Mouse (Mus musculus): ENCODE measurements around the gene Lhfpl1. TPM values are rescaled to one million over a fixed set of nuclear protein-coding genes. Genes with fewer than 3 reads are reported as not detected.

Gene Lhfpl1
- 0.43 TPM for polyA plus RNA-seq (2014; fragmentation: Illumina TruSeq; extraction: RNeasy Lipid Tissue Mini Kit (QIAGEN cat#74804); ENCODE audit: low read depth, low replicate concordance)

DNA sequence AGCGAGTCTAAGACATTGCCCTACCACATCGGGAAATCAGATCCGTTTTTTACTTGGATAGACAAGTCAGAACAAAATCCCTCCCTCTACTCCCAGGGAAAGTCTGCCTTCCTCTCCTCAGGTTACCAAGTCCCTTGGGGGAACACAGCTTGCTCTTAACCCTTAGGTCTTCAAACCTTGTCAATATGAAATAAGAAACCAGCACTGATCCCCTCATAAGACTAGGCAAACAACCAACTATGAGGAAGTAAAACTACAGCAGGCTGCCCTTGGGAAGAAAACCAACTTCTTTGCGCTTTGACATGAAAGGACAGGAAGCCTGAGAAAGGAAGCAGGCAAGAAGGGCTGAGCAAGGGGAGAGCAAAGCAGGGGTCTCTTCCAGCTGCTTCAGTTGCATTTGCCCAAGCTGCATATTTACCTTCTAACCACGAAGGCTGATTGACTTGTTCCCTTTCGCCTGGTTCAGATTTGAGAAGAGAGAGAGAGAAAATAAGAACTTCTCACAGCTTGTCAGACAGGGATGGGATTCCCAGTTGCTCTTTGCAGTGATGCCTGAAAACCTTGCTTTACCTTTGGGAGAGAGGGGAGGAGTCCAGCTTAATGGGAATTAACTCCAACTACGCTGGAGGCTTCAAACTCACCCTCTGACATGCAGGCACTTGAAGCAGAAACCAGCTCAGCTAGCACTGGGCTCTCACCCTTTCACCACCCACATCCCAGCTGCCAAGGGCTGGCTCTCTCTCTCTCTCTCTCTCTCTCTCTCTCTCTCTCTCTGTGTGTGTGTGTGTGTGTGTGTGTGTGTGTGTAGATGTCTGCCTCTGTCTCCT lies at the start of gene Lhfpl1:
Lhfpl1 (minus strand) TSS at position 713 of the 827 bp plus-strand sequence.

Other genes starting within 250 kb of the Lhfpl1 start
- 35.0 TPM for gene Amot, start 156.1 kb upstream of the Lhfpl1 start, polyA plus RNA-seq (2014; fragmentation: Illumina TruSeq; extraction: RNeasy Lipid Tissue Mini Kit (QIAGEN cat#74804); ENCODE audit: low read depth, low replicate concordance)